Mouse (Mus musculus) cerebellum, adult 2 months (tissue): ENCODE results near the gene Ece1. TPM values are rescaled to one million over a fixed set of nuclear protein-coding genes. Genes with fewer than 3 reads are reported as not detected.
A peak's percentile ranks its signal among the peaks of the same experiment; 100 is the strongest.

Source experiments
- DNase-seq, 2 experiments: peaks; one replicate each; pipeline ENCODE4 v3.0.0; 2021
- H3K27ac ChIP-seq: fragments of 200-500 bp; 2 replicates; pipeline ENCODE4 v1.5.1; 2012; ENCODE audit warnings: low read length, control low read depth, inconsistent platforms; ENCODE audit not compliant: insufficient read depth
- H3K27me3 ChIP-seq: fragments of 200-500 bp; 2 replicates; pipeline ENCODE4 v1.6.1; 2012; ENCODE audit warnings: inconsistent platforms, mild to moderate bottlenecking, low read length, moderate library complexity; ENCODE audit not compliant: control insufficient read depth, insufficient read depth
- H3K4me1 ChIP-seq: fragments of 200-500 bp; 2 replicates; pipeline ENCODE4 v1.6.1; 2011; ENCODE audit warnings: low read length; ENCODE audit not compliant: control insufficient read depth, insufficient read depth
- H3K4me3 ChIP-seq: fragments of 200-500 bp; replicated peaks from 2 replicates; pipeline ENCODE3; 2011; ENCODE audit warnings: mild to moderate bottlenecking, low read depth, low read length, control low read depth; ENCODE audit not compliant: insufficient read depth
- CTCF ChIP-seq: fragments of 200-500 bp; IDR thresholded peaks from 2 replicates; pipeline ENCODE4 v1.5.1; 2011; ENCODE audit warnings: low read depth, mild to moderate bottlenecking, control low read depth, low read length, moderate library complexity, borderline replicate concordance; ENCODE audit not compliant: insufficient read depth
- POLR2A ChIP-seq: fragments of 200-500 bp; IDR thresholded peaks from 2 replicates; pipeline ENCODE4 v1.6.1; 2011; ENCODE audit warnings: low read length, control low read depth, borderline replicate concordance; ENCODE audit not compliant: insufficient read depth
- WGBS: fragments of 180-500 bp; shearing (Covaris S2); methylation state at CpG from one replicate; pipeline ENCODE4 v1.1.7; 2018; 5-methylcytosine and 5-hydroxymethylcytosine counted together
- polyA plus RNA-seq: library from polyadenylated mRNA; depleted of rRNA; stranded (reverse); fragments of >200 nt; gene quantifications from 2 replicates; pipeline ENCODE4 v1.2.3, GENCODE M21; 2012

The Ece1 gene
- polyA plus RNA-seq, 1 experiment = 48.5 TPM

- peaks cover 50% of the 10 kb centered on the region for H3K4me1 ChIP-seq
- WGBS = 23% methylated on average over 4 of the region's 4 CpGs
- no peak overlapping the region for H3K27ac ChIP-seq
Observed at GRCm38 (mm10) chr4:137867225-137867624, 5.2 kb downstream of the Ece1 start.

GRCm38 (mm10) chr4:137867675-137868257 is 5.7 kb downstream of the Ece1 start:
- Histone ChIP-seq H3K27me3 (no peaks in the 10 kb centered on the region), H3K4me3 (no peak overlapping the region), H3K4me1 (peaks cover 56% of the 10 kb centered on the region), H3K27ac (no peak overlapping the region)
- DNase-seq = peak in 1 of 2 experiments; percentile 30
- TF ChIP-seq POLR2A (no peak), CTCF (no peak)
- WGBS = 42% methylated on average over 13 of the region's 13 CpGs

More at GRCm38 (mm10) chr4:137867225-137867624, 5.2 kb downstream of the Ece1 start:
- no peak for TF ChIP-seq POLR2A
- TF ChIP-seq CTCF = no peak
- Histone ChIP-seq H3K27me3 (no peaks in the 10 kb centered on the region), H3K4me3 (no peak overlapping the region)
- DNase-seq = peak in 1 of 2 experiments; percentile 33

GRCm38 (mm10) chr4:137869667-137870274 is 7.7 kb downstream of the Ece1 start:
- Histone ChIP-seq H3K4me3 (no peak overlapping the region), H3K27ac (no peak overlapping the region), H3K4me1 (peaks cover 75% of the 10 kb centered on the region), H3K27me3 (no peaks in the 10 kb centered on the region)
- WGBS = 21% methylated on average over 16 of the region's 16 CpGs
- DNase-seq = peak in 1 of 2 experiments; percentile 49
- TF ChIP-seq CTCF (no peak), POLR2A (no peak)

- WGBS = 76% methylated on average over 4 of the region's 4 CpGs
- TF ChIP-seq POLR2A = no peak
- peak; percentile 60 for TF ChIP-seq CTCF
- Histone ChIP-seq H3K4me1 (peaks cover 79% of the 10 kb centered on the region), H3K27ac (no peak overlapping the region), H3K4me3 (no peak overlapping the region), H3K27me3 (no peaks in the 10 kb centered on the region)
- peak in 1 of 2 experiments; percentile 27 for DNase-seq
Observed at GRCm38 (mm10) chr4:137870979-137871378, 8.9 kb downstream of the Ece1 start.

GRCm38 (mm10) chr4:137871431-137871830 is 9.4 kb downstream of the Ece1 start:
- TF ChIP-seq CTCF = no peak
- no peak for TF ChIP-seq POLR2A
- H3K4me1 ChIP-seq = peaks cover 76% of the 10 kb centered on the region

GRCm38 (mm10) chr4:137874337-137874736 is 12.3 kb downstream of the Ece1 start:
- peaks cover 79% of the 10 kb centered on the region for H3K4me1 ChIP-seq
- no peak overlapping the region for H3K27ac ChIP-seq
- no peaks in the 10 kb centered on the region for H3K27me3 ChIP-seq
- H3K4me3 ChIP-seq = no peak overlapping the region
- 52% methylated on average over 7 of the region's 7 CpGs for WGBS
- DNase-seq = no peak
- no peak for TF ChIP-seq POLR2A
- no peak for TF ChIP-seq CTCF

More at GRCm38 (mm10) chr4:137871431-137871830, 9.4 kb downstream of the Ece1 start:
- H3K27ac ChIP-seq = no peak overlapping the region
- H3K4me3 ChIP-seq = no peak overlapping the region
- 93% methylated on average over 8 of the region's 8 CpGs for WGBS
- no peaks in the 10 kb centered on the region for H3K27me3 ChIP-seq
- no peak for DNase-seq

- TF ChIP-seq CTCF (no peak), POLR2A (no peak)
- no peak overlapping the region for H3K4me3 ChIP-seq
- WGBS = 62% methylated on average over 4 of the region's 4 CpGs
- no peaks in the 10 kb centered on the region for H3K27me3 ChIP-seq
- no peak for DNase-seq
- peak overlapping the region; percentile 67 for H3K27ac ChIP-seq
- peaks cover 74% of the 10 kb centered on the region for H3K4me1 ChIP-seq
Observed at GRCm38 (mm10) chr4:137874826-137875225, 12.8 kb downstream of the Ece1 start.
